Mouse (Mus musculus): Measurements from ENCODE around the gene Mrpl37. TPM values are rescaled to one million over a fixed set of nuclear protein-coding genes. Genes with fewer than 3 reads are reported as not detected.

Gene Mrpl37
- polyA plus RNA-seq, 1 experiment from 2014 or later = 99.2 TPM

Other genes starting within 250 kb of the Mrpl37 start
- gene Ssbp3, start 156.2 kb downstream of the Mrpl37 start, polyA plus RNA-seq (2015; fragmentation: Nextera tagmentation; extraction: Ambion mirVana) = 172 and 190 TPM in 2 replicates
- 7.7 and 9.4 TPM in 2 replicates for gene Cyb5rl, start 120 bp upstream of the Mrpl37 start, polyA plus RNA-seq (2015; fragmentation: Nextera tagmentation; extraction: Ambion mirVana)
- not detected in 2 replicates for gene Cdcp2, start 30.0 kb upstream of the Mrpl37 start, polyA plus RNA-seq (2015; fragmentation: Nextera tagmentation; extraction: Ambion mirVana)
- 492 and 497 TPM in 2 replicates for gene Tmem59, start 111.5 kb upstream of the Mrpl37 start, polyA plus RNA-seq (2015; fragmentation: Nextera tagmentation; extraction: Ambion mirVana)
- 24.1 and 37.7 TPM in 2 replicates for gene Tceanc2, start 112.2 kb upstream of the Mrpl37 start, polyA plus RNA-seq (2015; fragmentation: Nextera tagmentation; extraction: Ambion mirVana)
- not detected in 2 replicates for gene Ldlrad1, start 142.3 kb upstream of the Mrpl37 start, polyA plus RNA-seq (2015; fragmentation: Nextera tagmentation; extraction: Ambion mirVana)
- 91.5 and 94.5 TPM in 2 replicates for gene Lrrc42, start 186.7 kb upstream of the Mrpl37 start, polyA plus RNA-seq (2015; fragmentation: Nextera tagmentation; extraction: Ambion mirVana)
- 43.3 and 46.9 TPM in 2 replicates for gene Hspb11, start 186.7 kb upstream of the Mrpl37 start, polyA plus RNA-seq (2015; fragmentation: Nextera tagmentation; extraction: Ambion mirVana)
- 0.21 TPM in 1 of 2 replicates, not detected in the other for gene Dio1, start 240.3 kb upstream of the Mrpl37 start, polyA plus RNA-seq (2015; fragmentation: Nextera tagmentation; extraction: Ambion mirVana)
- gene Yipf1, start 247.5 kb upstream of the Mrpl37 start, polyA plus RNA-seq (2015; fragmentation: Nextera tagmentation; extraction: Ambion mirVana) = 50.5 and 53.4 TPM in 2 replicates